Mouse (Mus musculus): ENCODE measurements around the gene Arhgap32. TPM values are rescaled to one million over a fixed set of nuclear protein-coding genes. Genes with fewer than 3 reads are reported as not detected.

The Arhgap32 gene
- polyA plus RNA-seq, 1 experiment from 2014 or later: 0.32 TPM

GRCm38 (mm10) chr9:32207133-32207532, 91.2 kb downstream of the Arhgap32 start:
- Histone ChIP-seq H3K4me1 (ENCODE audit: control insufficient read depth, low read depth, low read length) (no peaks in the 10 kb centered on the region), H3K9ac (ENCODE audit: low read depth, low read length) (no peak overlapping the region), H3K4me3 (ENCODE audit: low read depth, low read length) (no peak overlapping the region), H3K9me3 (replicated peaks; ENCODE audit: control insufficient read depth, low read length) (no peaks in the 10 kb centered on the region), H3K27ac (ENCODE audit: low read length) (no peak overlapping the region), H3K27me3 (ENCODE audit: control insufficient read depth, insufficient read depth, low read depth, low read length) (no peaks in the 10 kb centered on the region), H3K4me2 (ENCODE audit: low read depth, low read length) (no peak overlapping the region), H3K36me3 (ENCODE audit: control insufficient read depth, insufficient read depth) (no peaks in the 10 kb centered on the region)
- WGBS (ENCODE audit: insufficient replicate concordance): 75% methylated on average over 8 of the region's 8 CpGs
- no peak for ATAC-seq (ENCODE audit: low read depth)

- Histone ChIP-seq H3K36me3 (ENCODE audit: control insufficient read depth, insufficient read depth) (no peaks in the 10 kb centered on the region), H3K27ac (ENCODE audit: low read length) (no peak overlapping the region), H3K9me3 (replicated peaks; ENCODE audit: control insufficient read depth, low read length) (no peaks in the 10 kb centered on the region), H3K4me1 (ENCODE audit: control insufficient read depth, low read depth, low read length) (no peaks in the 10 kb centered on the region), H3K4me2 (ENCODE audit: low read depth, low read length) (no peak overlapping the region), H3K9ac (ENCODE audit: low read depth, low read length) (no peak overlapping the region), H3K27me3 (ENCODE audit: control insufficient read depth, insufficient read depth, low read depth, low read length) (no peaks in the 10 kb centered on the region), H3K4me3 (ENCODE audit: low read depth, low read length) (no peak overlapping the region)
- ATAC-seq (ENCODE audit: low read depth): no peak
- WGBS (ENCODE audit: insufficient replicate concordance): 55% methylated on average over 5 of the region's 5 CpGs
Measured at GRCm38 (mm10) chr9:32208071-32208470, 92.1 kb downstream of the Arhgap32 start.

- no peaks in the 10 kb centered on the region for H3K27me3 ChIP-seq (ENCODE audit: control insufficient read depth, insufficient read depth, low read depth, low read length)
- no peak overlapping the region for H3K9ac ChIP-seq (ENCODE audit: low read depth, low read length)
- H3K36me3 ChIP-seq (ENCODE audit: control insufficient read depth, insufficient read depth): no peaks in the 10 kb centered on the region
- WGBS (ENCODE audit: insufficient replicate concordance): 50% methylated on average over 5 of the region's 5 CpGs
- no peaks in the 10 kb centered on the region for H3K9me3 ChIP-seq (replicated peaks; ENCODE audit: control insufficient read depth, low read length)
- H3K4me1 ChIP-seq (ENCODE audit: control insufficient read depth, low read depth, low read length): no peaks in the 10 kb centered on the region
- no peak overlapping the region for H3K4me3 ChIP-seq (ENCODE audit: low read depth, low read length)
- H3K27ac ChIP-seq (ENCODE audit: low read length): no peak overlapping the region
- no peak overlapping the region for H3K4me2 ChIP-seq (ENCODE audit: low read depth, low read length)
- ATAC-seq (ENCODE audit: low read depth): no peak
Measured at GRCm38 (mm10) chr9:32216820-32217567, 101.1 kb downstream of the Arhgap32 start.

DNA sequence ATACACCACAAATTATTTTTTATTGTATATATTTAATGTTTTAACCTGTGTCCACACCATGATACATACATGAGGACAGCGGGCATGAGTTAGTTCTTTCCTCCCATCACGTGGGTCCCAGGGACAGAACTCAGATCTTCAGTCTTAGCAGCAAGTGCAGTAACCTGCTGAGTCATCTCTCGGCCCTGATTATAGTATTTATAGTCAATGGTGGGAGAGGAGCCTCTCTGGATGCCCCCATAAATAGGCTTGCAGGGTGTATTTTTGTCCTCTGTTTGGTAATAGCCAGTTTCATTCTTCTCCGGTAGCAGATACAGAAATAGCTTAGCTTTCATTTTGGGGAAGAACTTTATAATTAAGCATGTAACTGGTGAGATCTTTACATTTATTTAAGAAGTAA, 103.5 kb downstream of the Arhgap32 start:
- Histone ChIP-seq H3K27ac (ENCODE audit: low read length) (no peak overlapping the region), H3K36me3 (ENCODE audit: control insufficient read depth, insufficient read depth) (no peaks in the 10 kb centered on the region), H3K9ac (ENCODE audit: low read depth, low read length) (no peak overlapping the region), H3K9me3 (replicated peaks; ENCODE audit: control insufficient read depth, low read length) (no peaks in the 10 kb centered on the region), H3K27me3 (ENCODE audit: control insufficient read depth, insufficient read depth, low read depth, low read length) (no peaks in the 10 kb centered on the region), H3K4me2 (ENCODE audit: low read depth, low read length) (no peak overlapping the region), H3K4me1 (ENCODE audit: control insufficient read depth, low read depth, low read length) (peaks cover 3% of the 10 kb centered on the region), H3K4me3 (ENCODE audit: low read depth, low read length) (no peak overlapping the region)
- ATAC-seq (ENCODE audit: low read depth): no peak
- 50% methylated on average over 4 of the region's 4 CpGs for WGBS (ENCODE audit: insufficient replicate concordance)

DNA sequence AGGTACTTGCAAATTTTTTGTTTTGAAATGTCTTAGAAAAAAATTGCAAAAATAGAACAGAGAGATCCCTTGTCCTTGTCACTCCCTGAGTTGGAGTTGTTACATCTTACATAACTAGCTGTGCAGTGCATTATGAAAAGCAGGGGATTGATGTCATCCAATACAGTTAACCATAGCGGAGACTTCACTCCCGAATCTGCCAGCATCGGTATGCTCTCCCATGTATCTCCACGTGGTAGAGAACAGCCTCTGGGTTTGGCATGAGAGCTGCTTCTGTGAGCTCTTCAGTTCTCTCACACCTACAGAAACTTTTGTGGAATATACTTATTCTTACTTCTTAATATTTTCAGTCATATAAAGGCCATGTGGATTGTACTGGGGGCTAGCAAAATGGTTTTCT, 106.2 kb downstream of the Arhgap32 start:
- Histone ChIP-seq H3K9me3 (replicated peaks; ENCODE audit: control insufficient read depth, low read length) (no peaks in the 10 kb centered on the region), H3K4me3 (ENCODE audit: low read depth, low read length) (no peak overlapping the region), H3K27ac (ENCODE audit: low read length) (no peak overlapping the region), H3K9ac (ENCODE audit: low read depth, low read length) (no peak overlapping the region), H3K27me3 (ENCODE audit: control insufficient read depth, insufficient read depth, low read depth, low read length) (no peaks in the 10 kb centered on the region), H3K4me1 (ENCODE audit: control insufficient read depth, low read depth, low read length) (peaks cover 3% of the 10 kb centered on the region), H3K36me3 (ENCODE audit: control insufficient read depth, insufficient read depth) (no peaks in the 10 kb centered on the region), H3K4me2 (ENCODE audit: low read depth, low read length) (no peak overlapping the region)
- WGBS (ENCODE audit: insufficient replicate concordance): 58% methylated on average over 4 of the region's 4 CpGs
- no peak for ATAC-seq (ENCODE audit: low read depth)

GRCm38 (mm10) chr9:32223739-32224529, 108.0 kb downstream of the Arhgap32 start:
- Histone ChIP-seq H3K9me3 (replicated peaks; ENCODE audit: control insufficient read depth, low read length) (no peaks in the 10 kb centered on the region), H3K4me3 (ENCODE audit: low read depth, low read length) (no peak overlapping the region), H3K27me3 (ENCODE audit: control insufficient read depth, insufficient read depth, low read depth, low read length) (no peaks in the 10 kb centered on the region), H3K27ac (ENCODE audit: low read length) (no peak overlapping the region), H3K4me1 (ENCODE audit: control insufficient read depth, low read depth, low read length) (peaks cover 3% of the 10 kb centered on the region), H3K4me2 (ENCODE audit: low read depth, low read length) (no peak overlapping the region), H3K9ac (ENCODE audit: low read depth, low read length) (no peak overlapping the region), H3K36me3 (ENCODE audit: control insufficient read depth, insufficient read depth) (no peaks in the 10 kb centered on the region)
- 57% methylated on average over 5 of the region's 5 CpGs for WGBS (ENCODE audit: insufficient replicate concordance)
- no peak for ATAC-seq (ENCODE audit: low read depth)

DNA sequence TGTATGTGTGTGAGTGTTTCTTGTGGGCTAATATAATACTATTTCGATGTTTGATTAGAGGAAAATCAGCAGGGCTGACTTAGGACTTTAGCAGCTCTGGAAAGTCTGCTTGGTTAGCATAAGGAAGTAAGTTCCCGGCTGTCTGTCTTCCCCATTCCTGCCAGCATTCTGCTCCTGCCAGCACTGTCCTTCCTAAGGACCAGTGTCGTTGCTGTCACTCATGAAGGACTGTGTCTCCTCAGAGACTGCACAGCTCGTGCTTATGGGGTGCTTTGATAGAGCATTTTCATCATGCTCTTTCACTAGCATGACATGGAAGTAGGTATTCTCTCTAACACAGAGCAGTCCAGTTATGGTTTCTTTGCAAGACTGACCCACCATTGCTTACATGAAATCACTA, 109.0 kb downstream of the Arhgap32 start:
- WGBS (ENCODE audit: insufficient replicate concordance): 34% methylated on average over 4 of the region's 4 CpGs
- Histone ChIP-seq H3K4me3 (ENCODE audit: low read depth, low read length) (no peak overlapping the region), H3K9ac (ENCODE audit: low read depth, low read length) (no peak overlapping the region), H3K4me2 (ENCODE audit: low read depth, low read length) (no peak overlapping the region), H3K27me3 (ENCODE audit: control insufficient read depth, insufficient read depth, low read depth, low read length) (no peaks in the 10 kb centered on the region), H3K4me1 (ENCODE audit: control insufficient read depth, low read depth, low read length) (peaks cover 3% of the 10 kb centered on the region), H3K27ac (ENCODE audit: low read length) (no peak overlapping the region), H3K9me3 (replicated peaks; ENCODE audit: control insufficient read depth, low read length) (no peaks in the 10 kb centered on the region), H3K36me3 (ENCODE audit: control insufficient read depth, insufficient read depth) (no peaks in the 10 kb centered on the region)
- ATAC-seq (ENCODE audit: low read depth): no peak

DNA sequence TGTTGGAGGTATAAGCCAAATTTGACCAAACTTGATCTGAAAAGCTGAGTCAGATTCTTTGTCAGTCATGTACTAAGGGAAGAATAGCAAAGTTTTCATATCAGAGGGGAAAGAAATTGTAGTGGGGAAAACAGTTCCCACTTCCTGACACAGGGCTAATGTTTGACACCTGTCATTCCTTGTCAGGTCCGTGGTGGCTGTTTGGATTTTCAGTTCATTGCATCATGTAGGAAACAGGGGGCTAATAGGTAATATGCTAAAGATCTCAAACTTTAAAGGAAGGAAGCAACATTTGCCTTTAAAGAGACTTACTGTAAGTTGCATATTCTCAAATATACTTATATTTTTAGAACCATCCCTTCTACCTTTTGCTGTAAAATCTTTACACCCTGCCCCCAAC, 109.6 kb downstream of the Arhgap32 start:
- 35% methylated on average over 1 of the region's 1 CpGs for WGBS (ENCODE audit: insufficient replicate concordance)
- Histone ChIP-seq H3K9me3 (replicated peaks; ENCODE audit: control insufficient read depth, low read length) (no peaks in the 10 kb centered on the region), H3K4me1 (ENCODE audit: control insufficient read depth, low read depth, low read length) (peaks cover 3% of the 10 kb centered on the region), H3K9ac (ENCODE audit: low read depth, low read length) (no peak overlapping the region), H3K36me3 (ENCODE audit: control insufficient read depth, insufficient read depth) (no peaks in the 10 kb centered on the region), H3K27ac (ENCODE audit: low read length) (no peak overlapping the region), H3K4me2 (ENCODE audit: low read depth, low read length) (no peak overlapping the region), H3K27me3 (ENCODE audit: control insufficient read depth, insufficient read depth, low read depth, low read length) (no peaks in the 10 kb centered on the region), H3K4me3 (ENCODE audit: low read depth, low read length) (no peak overlapping the region)
- ATAC-seq (ENCODE audit: low read depth): no peak

DNA sequence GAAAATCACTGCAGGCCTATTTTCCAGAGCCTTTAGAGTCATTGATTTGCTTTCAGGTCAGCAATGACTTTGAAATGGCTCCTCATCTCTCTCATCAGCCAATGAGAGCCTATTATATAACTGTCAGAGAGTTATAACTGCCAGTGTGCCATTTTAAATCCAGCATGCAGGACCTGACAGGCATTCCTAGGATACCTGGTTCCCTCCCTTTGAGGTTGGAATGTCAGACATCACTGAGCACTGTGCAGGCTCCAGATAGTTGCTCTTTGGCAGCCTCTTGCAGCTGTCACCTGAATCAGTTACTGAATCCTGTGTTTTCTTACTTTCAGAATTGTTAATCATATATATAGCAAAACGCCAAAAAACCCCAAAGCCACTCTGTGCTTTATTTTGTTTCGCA, 111.1 kb downstream of the Arhgap32 start:
- Histone ChIP-seq H3K4me1 (ENCODE audit: control insufficient read depth, low read depth, low read length) (peaks cover 3% of the 10 kb centered on the region), H3K27ac (ENCODE audit: low read length) (no peak overlapping the region), H3K9me3 (replicated peaks; ENCODE audit: control insufficient read depth, low read length) (no peaks in the 10 kb centered on the region), H3K9ac (ENCODE audit: low read depth, low read length) (no peak overlapping the region), H3K4me2 (ENCODE audit: low read depth, low read length) (no peak overlapping the region), H3K36me3 (ENCODE audit: control insufficient read depth, insufficient read depth) (no peaks in the 10 kb centered on the region), H3K27me3 (ENCODE audit: control insufficient read depth, insufficient read depth, low read depth, low read length) (no peaks in the 10 kb centered on the region), H3K4me3 (ENCODE audit: low read depth, low read length) (no peak overlapping the region)
- ATAC-seq (ENCODE audit: low read depth): no peak
- WGBS (ENCODE audit: insufficient replicate concordance): 61% methylated on average over 2 of the region's 2 CpGs
